ENCODE assay signal across 29 mouse cellular contexts in the genomic region with DNA sequence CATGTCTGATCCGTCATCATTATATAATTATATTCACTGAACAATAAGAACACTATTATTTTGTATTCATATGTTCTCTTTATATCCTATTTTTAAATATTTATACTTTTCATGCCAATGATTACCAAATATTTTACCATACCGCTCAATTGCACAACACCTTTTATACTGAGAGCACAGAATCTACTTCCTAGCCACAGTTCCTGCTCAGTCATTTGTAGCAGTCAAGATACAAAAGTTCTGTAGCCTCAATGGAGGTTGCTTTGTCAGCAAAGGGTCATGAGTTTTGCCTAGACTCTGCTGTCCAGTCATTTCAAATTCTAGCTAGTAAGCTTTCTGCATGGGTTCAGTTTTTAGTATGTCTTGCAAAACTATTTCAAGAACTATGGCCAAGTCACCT. TPM values are rescaled to one million over a fixed set of nuclear protein-coding genes. Genes with fewer than 3 reads are reported as not detected.
DNase-seq lines count a peak whose midpoint lies in the region; ATAC-seq and TF ChIP-seq lines count a peak whose summit lies in the region.
"Had no signal": no experiment of that assay in that cellular context is flagged by ENCODE, and none has a peak within 500 bp of the region (broad histone marks: within the 10 kb centered on the region; RNA-seq: fewer than 3 reads in every experiment).

No protein-coding gene starts in this region.

- 85% methylated on average over 2 of the region's 2 CpGs for WGBS in kidney, adult 2 months
- WGBS in liver, embryonic 16.5 days (ENCODE audit: insufficient replicate concordance): 67% methylated on average over 2 of the region's 2 CpGs
- WGBS in midbrain, embryonic 16.5 days: 93% methylated on average over 2 of the region's 2 CpGs

- no peaks in the 10 kb centered on the region for H3K9me3 ChIP-seq in liver, embryonic 16.5 days (replicated peaks; ENCODE audit: control insufficient read depth, low read length)
- H3K9me3 ChIP-seq in midbrain, embryonic 16.5 days (replicated peaks; ENCODE audit: control insufficient read depth, low read length, poor library complexity, severe bottlenecking): no peaks in the 10 kb centered on the region
- H3K9me3 ChIP-seq: embryonic facial prominence, embryonic 10.5 days; embryonic facial prominence, embryonic 13.5 days; forebrain, embryonic 12.5 days; forebrain, embryonic 15.5 days; G1E; heart, embryonic 10.5 days; hindbrain, embryonic 12.5 days; hindbrain, embryonic 15.5 days had no signal

- no peak overlapping the region for H3K4me2 ChIP-seq in liver, embryonic 16.5 days (ENCODE audit: low read depth, low read length)
- no peak overlapping the region for H3K4me2 ChIP-seq in midbrain, embryonic 16.5 days (ENCODE audit: low read length)
- H3K4me2 ChIP-seq: embryonic facial prominence, embryonic 13.5 days; forebrain, embryonic 12.5 days; forebrain, embryonic 15.5 days; hindbrain, embryonic 12.5 days; hindbrain, embryonic 15.5 days had no signal

- 0 out of 2 replicates have a peak, but pooled peaks have one; percentile 21 for ATAC-seq in liver, embryonic 16.5 days (ENCODE audit: low read depth)
- peak; percentile 75 for ATAC-seq in granulocyte monocyte progenitor cell, adult 5-6 weeks (replicated peaks; ENCODE audit: poor library complexity, severe bottlenecking)
- ATAC-seq in midbrain, embryonic 16.5 days: no peak
- ATAC-seq: forebrain, embryonic 15.5 days; Patski had no signal

- H3K36me3 ChIP-seq in kidney, adult 2 months (ENCODE audit: control insufficient read depth, insufficient read depth, low read length): no peaks in the 10 kb centered on the region
- H3K36me3 ChIP-seq in liver, embryonic 16.5 days (ENCODE audit: control insufficient read depth, insufficient read depth): no peaks in the 10 kb centered on the region
- H3K36me3 ChIP-seq in midbrain, embryonic 16.5 days (ENCODE audit: control insufficient read depth, insufficient read depth, low read length): no peaks in the 10 kb centered on the region
- H3K36me3 ChIP-seq: embryonic facial prominence, embryonic 10.5 days; embryonic facial prominence, embryonic 13.5 days; forebrain, embryonic 12.5 days; forebrain, embryonic 15.5 days; G1E; heart, embryonic 10.5 days; hindbrain, embryonic 12.5 days; hindbrain, embryonic 15.5 days had no signal

- TF ChIP-seq POLR2A in kidney, adult 2 months (IDR thresholded peaks at IDR 0.05; ENCODE audit: low read depth, low read length): no peak

- H3K4me3 ChIP-seq in kidney, adult 2 months (ENCODE audit: insufficient read depth, low read depth, low read length): no peak overlapping the region
- H3K4me3 ChIP-seq in liver, embryonic 16.5 days (ENCODE audit: low read depth, low read length): no peak overlapping the region
- H3K4me3 ChIP-seq in midbrain, embryonic 16.5 days (ENCODE audit: low read depth, low read length): no peak overlapping the region
- H3K4me3 ChIP-seq: embryonic facial prominence, embryonic 10.5 days; embryonic facial prominence, embryonic 13.5 days; erythroblast, embryonic 14.5 days; forebrain, embryonic 12.5 days; forebrain, embryonic 15.5 days; heart, adult 2 months; heart, embryonic 10.5 days; hindbrain, embryonic 12.5 days; hindbrain, embryonic 15.5 days had no signal

- DNase-seq in kidney, adult 2 months: peak; percentile 34
- DNase-seq in kidney, adult 11 months: no peak
- DNase-seq in liver: no peak
- DNase-seq in retina, embryonic 14.5 days (ENCODE audit: low spot score): no peak
- DNase-seq: adrenal gland, adult 2 months; adrenal gland, postnatal 14 days; B cell, adult 2 months; cerebellum, adult 11-12 months; cerebellum, adult 8-10 months; cerebellum, postnatal 10 days; cerebellum, postnatal 36 days; embryo, embryonic 11 days; gastrocnemius, postnatal 25 days; heart, adult 2 months had no signal

- no peaks in the 10 kb centered on the region for H3K27me3 ChIP-seq in kidney, adult 2 months (replicated peaks; ENCODE audit: control insufficient read depth, insufficient read depth, low read length)
- H3K27me3 ChIP-seq in liver, embryonic 16.5 days (ENCODE audit: control insufficient read depth, insufficient read depth, low read depth, low read length): peaks cover 2% of the 10 kb centered on the region; the same call in 1 of the 2 replicates
- H3K27me3 ChIP-seq in midbrain, embryonic 16.5 days (ENCODE audit: control insufficient read depth, insufficient read depth, low read depth, low read length): no peaks in the 10 kb centered on the region
- H3K27me3 ChIP-seq: forebrain, embryonic 12.5 days; forebrain, embryonic 15.5 days; hindbrain, embryonic 12.5 days; hindbrain, embryonic 15.5 days had no signal

- TF ChIP-seq CTCF in kidney, adult 2 months (conservative IDR thresholded peaks at IDR 0.05; ENCODE audit: insufficient read depth, insufficient read length, low read depth, low read length): no peak

- no peaks in the 10 kb centered on the region for H3K4me1 ChIP-seq in kidney, adult 2 months (ENCODE audit: control insufficient read depth, insufficient read depth, low read length)
- no peaks in the 10 kb centered on the region for H3K4me1 ChIP-seq in liver, embryonic 16.5 days (ENCODE audit: control insufficient read depth, low read depth, low read length)
- H3K4me1 ChIP-seq in midbrain, embryonic 16.5 days (ENCODE audit: control insufficient read depth, insufficient read depth, low read length): peaks cover 1% of the 10 kb centered on the region; the same call in 1 of the 2 replicates
- H3K4me1 ChIP-seq: embryonic facial prominence, embryonic 10.5 days; embryonic facial prominence, embryonic 13.5 days; forebrain, embryonic 12.5 days; forebrain, embryonic 15.5 days; heart, embryonic 10.5 days; hindbrain, embryonic 12.5 days had no signal

- no peak overlapping the region for H3K9ac ChIP-seq in liver, embryonic 16.5 days (ENCODE audit: low read depth, low read length)
- no peak overlapping the region for H3K9ac ChIP-seq in midbrain, embryonic 16.5 days (ENCODE audit: low read depth, low read length)
- H3K9ac ChIP-seq: embryonic facial prominence, embryonic 13.5 days; forebrain, embryonic 12.5 days; forebrain, embryonic 15.5 days; hindbrain, embryonic 12.5 days; hindbrain, embryonic 15.5 days had no signal

- H3K27ac ChIP-seq in kidney, adult 2 months (ENCODE audit: insufficient read depth, low read depth, low read length): no peak overlapping the region
- H3K27ac ChIP-seq in liver, embryonic 16.5 days (ENCODE audit: low read length): no peak overlapping the region
- H3K27ac ChIP-seq in midbrain, embryonic 16.5 days (ENCODE audit: low read length): no peak overlapping the region
- H3K27ac ChIP-seq: embryonic facial prominence, embryonic 10.5 days; embryonic facial prominence, embryonic 13.5 days; forebrain, embryonic 12.5 days; forebrain, embryonic 15.5 days; heart, adult 2 months; heart, embryonic 10.5 days; hindbrain, embryonic 12.5 days; hindbrain, embryonic 15.5 days had no signal

RNA-seq across cellular contexts. Expression of gene Dlg2, which starts 6.1 kb away (rescaled TPM):
- polyA plus RNA-seq in kidney, adult 2 months (2012; rRNA removed): 1.6 and 2.1 TPM in 2 replicates
- 0.35 and 0.51 TPM in 2 replicates for polyA plus RNA-seq in liver, embryonic 16.5 days (2015; fragmentation: Nextera tagmentation; extraction: Ambion mirVana)
- total RNA-seq in granulocyte monocyte progenitor cell, adult 5-6 weeks (2014; fragmentation: Nextera tagmentation): 0.97 TPM in 1 of 2 replicates, not detected in the other
- total RNA-seq in granulocyte monocyte progenitor cell, adult 5-6 weeks (2017): 1.1 and 1.6 TPM in 2 replicates
- polyA plus RNA-seq in midbrain, embryonic 16.5 days (2015; fragmentation: Nextera tagmentation; extraction: Ambion mirVana): 27.1 and 28.8 TPM in 2 replicates
- total RNA-seq: CH12.LX had no signal
- polyA plus RNA-seq: erythroblast, embryonic 14.5 days; G1E had no signal

RNA-seq across cellular contexts. Expression of gene Tmem126b, which starts 6.8 kb away (rescaled TPM):
- polyA plus RNA-seq in kidney, adult 2 months (2012; rRNA removed): 13.6 and 17.2 TPM in 2 replicates
- polyA plus RNA-seq in liver, embryonic 16.5 days (2015; fragmentation: Nextera tagmentation; extraction: Ambion mirVana): 11.2 and 12.1 TPM in 2 replicates
- total RNA-seq in granulocyte monocyte progenitor cell, adult 5-6 weeks (2014; fragmentation: Nextera tagmentation): 6.1 and 12.1 TPM in 2 replicates
- 11.6 and 12.7 TPM in 2 replicates for total RNA-seq in granulocyte monocyte progenitor cell, adult 5-6 weeks (2017)
- 46.0 and 47.9 TPM in 2 replicates for polyA plus RNA-seq in midbrain, embryonic 16.5 days (2015; fragmentation: Nextera tagmentation; extraction: Ambion mirVana)

RNA-seq across cellular contexts. Expression of gene Tmem126a, which starts 25.6 kb away (rescaled TPM):
- polyA plus RNA-seq in kidney, adult 2 months (2012; rRNA removed): 38.7 and 52.9 TPM in 2 replicates
- 39.7 and 44.2 TPM in 2 replicates for polyA plus RNA-seq in liver, embryonic 16.5 days (2015; fragmentation: Nextera tagmentation; extraction: Ambion mirVana)
- 69.3 and 70.3 TPM in 2 replicates for total RNA-seq in granulocyte monocyte progenitor cell, adult 5-6 weeks (2014; fragmentation: Nextera tagmentation)
- total RNA-seq in granulocyte monocyte progenitor cell, adult 5-6 weeks (2017): 30.2 and 36.4 TPM in 2 replicates
- polyA plus RNA-seq in midbrain, embryonic 16.5 days (2015; fragmentation: Nextera tagmentation; extraction: Ambion mirVana): 126 and 128 TPM in 2 replicates

RNA-seq across cellular contexts. Expression of gene Crebzf, which starts 40.1 kb away (rescaled TPM):
- polyA plus RNA-seq in kidney, adult 2 months (2012; rRNA removed): 21.4 and 23.9 TPM in 2 replicates
- polyA plus RNA-seq in liver, embryonic 16.5 days (2015; fragmentation: Nextera tagmentation; extraction: Ambion mirVana): 5.0 and 5.6 TPM in 2 replicates
- total RNA-seq in granulocyte monocyte progenitor cell, adult 5-6 weeks (2014; fragmentation: Nextera tagmentation): 81.3 and 110 TPM in 2 replicates
- total RNA-seq in granulocyte monocyte progenitor cell, adult 5-6 weeks (2017): 35.8 and 65.8 TPM in 2 replicates
- 27.8 and 36.1 TPM in 2 replicates for polyA plus RNA-seq in midbrain, embryonic 16.5 days (2015; fragmentation: Nextera tagmentation; extraction: Ambion mirVana)

RNA-seq across cellular contexts. Expression of gene Ccdc89, which starts 56.2 kb away (rescaled TPM):
- 0.10 and 0.13 TPM in 2 replicates for polyA plus RNA-seq in kidney, adult 2 months (2012; rRNA removed)
- 0.12 and 0.18 TPM in 2 replicates for polyA plus RNA-seq in liver, embryonic 16.5 days (2015; fragmentation: Nextera tagmentation; extraction: Ambion mirVana)
- total RNA-seq in granulocyte monocyte progenitor cell, adult 5-6 weeks (2014; fragmentation: Nextera tagmentation): not detected in 2 replicates
- 0.60 TPM in 1 of 2 replicates, not detected in the other for total RNA-seq in granulocyte monocyte progenitor cell, adult 5-6 weeks (2017)
- 2.1 and 2.4 TPM in 2 replicates for polyA plus RNA-seq in midbrain, embryonic 16.5 days (2015; fragmentation: Nextera tagmentation; extraction: Ambion mirVana)
- total RNA-seq: CH12.LX; gastrocnemius, adult 8-10 months had no signal
- polyA plus RNA-seq: adrenal gland, adult 2 months; erythroblast, embryonic 14.5 days; G1E had no signal
